Mouse (Mus musculus) large intestine, adult 2 months (tissue): Measurements from ENCODE around the gene Zfp979. TPM values are rescaled to one million over a fixed set of nuclear protein-coding genes. Genes with fewer than 3 reads are reported as not detected.
"Not testable (repeated sequence)": the region's sequence is repeated elsewhere in the genome, so short reads cannot be mapped to it uniquely, and the experiment has no call there.

ENCODE experiments used
- DNase-seq: peaks from one replicate; pipeline ENCODE4 v3.0.0-alpha.2; 2012; ENCODE audit warnings: low read depth, low spot score
- WGBS: fragments of 180-500 bp; shearing (Covaris S2); methylation state at CpG from one replicate; pipeline ENCODE4 v1.1.7; 2018; 5-methylcytosine and 5-hydroxymethylcytosine counted together
- polyA plus RNA-seq: library from polyadenylated mRNA; depleted of rRNA; stranded (reverse); fragments of >200 nt; gene quantifications from 2 replicates; pipeline ENCODE4 v1.2.3, GENCODE M21; 2012; rRNA removed

Gene Zfp979
- 0.05 TPM in 1 of 2 replicates, not detected in the other for polyA plus RNA-seq

GRCm38 (mm10) chr4:147642413-147642812 is at the start of gene Zfp979:
Gene Zfp979 (minus strand): TSS chr4:147642513.
- WGBS = no CpG with 5 or more reads among the region's 6 CpGs
- DNase-seq = not testable (repeated sequence)

- 86% methylated on average over 5 of the region's 5 CpGs for WGBS
- not testable (repeated sequence) for DNase-seq
Measured at GRCm38 (mm10) chr4:147655245-147655644, 12.9 kb upstream of the Zfp979 start.

GRCm38 (mm10) chr4:147647407-147647806 is 5.1 kb upstream of the Zfp979 start:
- DNase-seq = not testable (repeated sequence)
- WGBS = no CpG with 5 or more reads among the region's 3 CpGs

- WGBS = 46% methylated on average over 2 of the region's 3 CpGs
- DNase-seq = not testable (repeated sequence)
Measured at GRCm38 (mm10) chr4:147641932-147642331, 381 bp downstream of the Zfp979 start.

- WGBS = no CpG with 5 or more reads among the region's 2 CpGs
- DNase-seq = not testable (repeated sequence)
Measured at GRCm38 (mm10) chr4:147633818-147634262, 8.5 kb downstream of the Zfp979 start.

GRCm38 (mm10) chr4:147606511-147606910 is 35.8 kb downstream of the Zfp979 start:
- WGBS = 81% methylated on average over 6 of the region's 6 CpGs
- DNase-seq = not testable (repeated sequence)

GRCm38 (mm10) chr4:147605521-147605920 is 36.8 kb downstream of the Zfp979 start:
- WGBS = 77% methylated on average over 4 of the region's 4 CpGs
- no peak for DNase-seq

GRCm38 (mm10) chr4:147603806-147604205 is 38.5 kb downstream of the Zfp979 start:
- DNase-seq = no peak
- 70% methylated on average over 4 of the region's 4 CpGs for whole genome bisulfite sequencing

GRCm38 (mm10) chr4:147601881-147602280 is 40.4 kb downstream of the Zfp979 start:
- DNase-seq = no peak
- 34% methylated on average over 1 of the region's 1 CpGs for WGBS

- DNase-seq = no peak
- 47% methylated on average over 2 of the region's 2 CpGs for WGBS
Measured at GRCm38 (mm10) chr4:147598831-147599230, 43.5 kb downstream of the Zfp979 start.

GRCm38 (mm10) chr4:147597685-147598084 is 44.6 kb downstream of the Zfp979 start:
- no peak for DNase-seq
- WGBS = 57% methylated on average over 1 of the region's 1 CpGs

GRCm38 (mm10) chr4:147594630-147595029 is 47.7 kb downstream of the Zfp979 start:
- DNase-seq = not testable (repeated sequence)
- WGBS = 78% methylated on average over 3 of the region's 3 CpGs

GRCm38 (mm10) chr4:147586511-147587473 is 55.5 kb downstream of the Zfp979 start:
- DNase-seq = no peak
- 56% methylated on average over 1 of the region's 1 CpGs for WGBS

GRCm38 (mm10) chr4:147579371-147579770 is 62.9 kb downstream of the Zfp979 start:
- DNase-seq = not testable (repeated sequence)
- WGBS = 88% methylated on average over 4 of the region's 4 CpGs

GRCm38 (mm10) chr4:147571156-147571555 is 71.2 kb downstream of the Zfp979 start:
- 76% methylated on average over 8 of the region's 8 CpGs for WGBS

GRCm38 (mm10) chr4:147565426-147566220 is 76.7 kb downstream of the Zfp979 start:
- WGBS = 64% methylated on average over 6 of the region's 6 CpGs
- no peak for DNase-seq

More at GRCm38 (mm10) chr4:147571156-147571555, 71.2 kb downstream of the Zfp979 start:
- DNase-seq = not testable (repeated sequence)
